Mouse (Mus musculus): ENCODE measurements at regions not wholly inside any gene's neighbourhood (a gene's known extent, or its start where the extent isn't known, plus 50 kb on each side); places are given as distances from the start of the nearest gene placed in this dataset.

GRCm38 (mm10) chr3:52845166-52845565, 171.9 kb downstream of the Cog6 start:
- Histone ChIP-seq H3K27ac (ENCODE audit: low read depth) (no peak overlapping the region), H3K27me3 (ENCODE audit: control insufficient read depth, insufficient read depth, low read length) (no peaks in the 10 kb centered on the region), H3K4me3 (ENCODE audit: low read depth, low read length) (no peak overlapping the region), H3K4me2 (ENCODE audit: low read depth, low read length) (no peak overlapping the region), H3K9me3 (replicated peaks; ENCODE audit: control insufficient read depth, low read length) (no peaks in the 10 kb centered on the region), H3K4me1 (ENCODE audit: control insufficient read depth, insufficient read depth) (no peaks in the 10 kb centered on the region), H3K36me3 (replicated peaks; ENCODE audit: control insufficient read depth, insufficient read depth, low read length) (no peaks in the 10 kb centered on the region), H3K9ac (replicated peaks; ENCODE audit: low read depth, low read length) (no peak overlapping the region)
- no peak for TF ChIP-seq EP300 (IDR thresholded peaks at IDR 0.05; ENCODE audit: low read depth)
- DNase-seq (ENCODE audit: low spot score) = no peak
- no peak for ATAC-seq (ENCODE audit: insufficient read depth, low read depth)

- no peak overlapping the region for H3K9ac ChIP-seq (replicated peaks; ENCODE audit: low read depth, low read length)
- no peak overlapping the region for H3K4me3 ChIP-seq (ENCODE audit: low read depth, low read length)
- TF ChIP-seq EP300 (IDR thresholded peaks at IDR 0.05; ENCODE audit: low read depth) = no peak
- peak; percentile 97 for TF ChIP-seq CTCF (IDR thresholded peaks at IDR 0.05; ENCODE audit: low read depth)
- no peak overlapping the region for H3K27ac ChIP-seq (ENCODE audit: low read depth)
- WGBS = 32% methylated on average over 7 of the region's 7 CpGs
- ATAC-seq (ENCODE audit: insufficient read depth, low read depth) = no peak
- H3K4me2 ChIP-seq (ENCODE audit: low read depth, low read length) = no peak overlapping the region
- no peaks in the 10 kb centered on the region for H3K9me3 ChIP-seq (replicated peaks; ENCODE audit: control insufficient read depth, low read length)
- no peaks in the 10 kb centered on the region for H3K36me3 ChIP-seq (replicated peaks; ENCODE audit: control insufficient read depth, insufficient read depth, low read length)
- DNase-seq (ENCODE audit: low spot score) = peak; percentile 88
- H3K27me3 ChIP-seq (ENCODE audit: control insufficient read depth, insufficient read depth, low read length) = no peaks in the 10 kb centered on the region
- H3K4me1 ChIP-seq (ENCODE audit: control insufficient read depth, insufficient read depth) = no peaks in the 10 kb centered on the region
Observed at GRCm38 (mm10) chr3:52843998-52844397, 173.0 kb downstream of the Cog6 start.

GRCm38 (mm10) chr3:52842866-52843425, 174.1 kb downstream of the Cog6 start:
- H3K9me3 ChIP-seq (replicated peaks; ENCODE audit: control insufficient read depth, low read length) = no peaks in the 10 kb centered on the region
- H3K9ac ChIP-seq (replicated peaks; ENCODE audit: low read depth, low read length) = no peak overlapping the region
- DNase-seq (ENCODE audit: low spot score) (no peak), ATAC-seq (ENCODE audit: insufficient read depth, low read depth) (no peak)
- no peak overlapping the region for H3K4me2 ChIP-seq (ENCODE audit: low read depth, low read length)
- H3K27ac ChIP-seq (ENCODE audit: low read depth) = no peak overlapping the region
- no peak overlapping the region for H3K4me3 ChIP-seq (ENCODE audit: low read depth, low read length)
- no peaks in the 10 kb centered on the region for H3K36me3 ChIP-seq (replicated peaks; ENCODE audit: control insufficient read depth, insufficient read depth, low read length)
- no peak for TF ChIP-seq EP300 (IDR thresholded peaks at IDR 0.05; ENCODE audit: low read depth)
- TF ChIP-seq CTCF (IDR thresholded peaks at IDR 0.05; ENCODE audit: low read depth) = no peak
- no peaks in the 10 kb centered on the region for H3K27me3 ChIP-seq (ENCODE audit: control insufficient read depth, insufficient read depth, low read length)
- 68% methylated on average over 10 of the region's 10 CpGs for WGBS
- 0 out of 2 replicates have a peak, but pooled peaks cover 4% of the 10 kb centered on the region for H3K4me1 ChIP-seq (ENCODE audit: control insufficient read depth, insufficient read depth)

GRCm38 (mm10) chr3:52840160-52840953, 176.7 kb downstream of the Cog6 start:
- no peak for TF ChIP-seq CTCF (IDR thresholded peaks at IDR 0.05; ENCODE audit: low read depth)
- no peak for TF ChIP-seq EP300 (IDR thresholded peaks at IDR 0.05; ENCODE audit: low read depth)
- Histone ChIP-seq H3K36me3 (replicated peaks; ENCODE audit: control insufficient read depth, insufficient read depth, low read length) (no peaks in the 10 kb centered on the region), H3K27ac (ENCODE audit: low read depth) (no peak overlapping the region), H3K4me3 (ENCODE audit: low read depth, low read length) (no peak overlapping the region), H3K9ac (replicated peaks; ENCODE audit: low read depth, low read length) (no peak overlapping the region), H3K27me3 (ENCODE audit: control insufficient read depth, insufficient read depth, low read length) (no peaks in the 10 kb centered on the region), H3K4me2 (ENCODE audit: low read depth, low read length) (no peak overlapping the region), H3K4me1 (ENCODE audit: control insufficient read depth, insufficient read depth) (0 out of 2 replicates have a peak, but pooled peaks cover 4% of the 10 kb centered on the region), H3K9me3 (replicated peaks; ENCODE audit: control insufficient read depth, low read length) (no peaks in the 10 kb centered on the region)
- 54% methylated on average over 12 of the region's 12 CpGs for WGBS
- peak; percentile 39; the same call in 1 of the 2 replicates for ATAC-seq (ENCODE audit: insufficient read depth, low read depth)
- no peak for DNase-seq (ENCODE audit: low spot score)

- H3K4me2 ChIP-seq (ENCODE audit: low read depth, low read length) = no peak overlapping the region
- no peak overlapping the region for H3K9ac ChIP-seq (replicated peaks; ENCODE audit: low read depth, low read length)
- no peaks in the 10 kb centered on the region for H3K9me3 ChIP-seq (replicated peaks; ENCODE audit: control insufficient read depth, low read length)
- no peak for ATAC-seq (ENCODE audit: insufficient read depth, low read depth)
- no peaks in the 10 kb centered on the region for H3K27me3 ChIP-seq (ENCODE audit: control insufficient read depth, insufficient read depth, low read length)
- TF ChIP-seq EP300 (IDR thresholded peaks at IDR 0.05; ENCODE audit: low read depth) (no peak), CTCF (IDR thresholded peaks at IDR 0.05; ENCODE audit: low read depth) (no peak)
- no peak overlapping the region for H3K4me3 ChIP-seq (ENCODE audit: low read depth, low read length)
- no peak overlapping the region for H3K27ac ChIP-seq (ENCODE audit: low read depth)
- 56% methylated on average over 14 of the region's 14 CpGs for WGBS
- no peaks in the 10 kb centered on the region for H3K36me3 ChIP-seq (replicated peaks; ENCODE audit: control insufficient read depth, insufficient read depth, low read length)
- no peak for DNase-seq (ENCODE audit: low spot score)
- H3K4me1 ChIP-seq (ENCODE audit: control insufficient read depth, insufficient read depth) = 0 out of 2 replicates have a peak, but pooled peaks cover 4% of the 10 kb centered on the region
Observed at GRCm38 (mm10) chr3:52838020-52838419, 179.0 kb downstream of the Cog6 start.
